Mouse (Mus musculus): ENCODE data around the gene Olfr1201. TPM values are rescaled to one million over a fixed set of nuclear protein-coding genes. Genes with fewer than 3 reads are reported as not detected.

Gene Olfr1201
- not detected in 2 replicates for polyA plus RNA-seq (2011; ENCODE audit: insufficient read depth, insufficient read length, low read depth, missing spikeins)

DNA sequence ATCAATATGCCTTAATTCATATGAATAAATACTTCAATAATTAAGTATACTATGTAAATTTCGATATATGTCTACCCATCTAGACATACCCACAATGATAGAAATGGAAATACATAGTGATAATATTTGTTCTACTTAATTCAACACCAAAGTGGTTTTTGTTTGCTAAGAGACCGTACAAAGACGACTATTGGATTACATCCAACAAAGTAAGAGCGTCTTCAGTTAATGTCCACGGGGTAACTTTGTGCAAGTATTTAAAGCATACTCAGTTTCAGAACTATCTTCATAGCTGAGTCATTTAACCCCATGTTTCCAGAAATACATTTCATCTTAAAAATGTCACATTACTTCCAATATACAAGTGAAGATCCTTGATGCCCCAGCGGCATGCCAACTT is at the start of gene Olfr1201:
Olfr1201 (plus strand) TSS at position 301 of the 400 bp plus-strand sequence.
- no peak within 1 kb of the TSS for H3K4me3 ChIP-seq (ENCODE audit: low read depth, low read length)
- H3K9me3 ChIP-seq (replicated peaks; ENCODE audit: control insufficient read depth, insufficient read depth, low read length, poor library complexity, severe bottlenecking): no peaks in the 10 kb centered on the region
- H3K27me3 ChIP-seq (ENCODE audit: control insufficient read depth, insufficient read depth, low read length, poor library complexity, severe bottlenecking): no peaks in the 10 kb centered on the region
- no peaks in the 10 kb centered on the region for H3K4me1 ChIP-seq (ENCODE audit: control insufficient read depth, insufficient read depth, low read length)
- H3K36me3 ChIP-seq (ENCODE audit: control insufficient read depth, insufficient read depth, low read length, poor library complexity, severe bottlenecking): no peaks in the 10 kb centered on the region
- no peak within 1 kb of the TSS for H3K27ac ChIP-seq (ENCODE audit: insufficient read depth, low read length)
- no peak within 1 kb of the TSS for H3K9ac ChIP-seq (ENCODE audit: low read depth, poor library complexity, severe bottlenecking)
- TF ChIP-seq EP300 (IDR thresholded peaks at IDR 0.05; ENCODE audit: insufficient read depth, low read depth, low read length) (no peak), CTCF (IDR thresholded peaks at IDR 0.05; ENCODE audit: low read depth, low read length) (no peak), POLR2A (IDR thresholded peaks at IDR 0.05; ENCODE audit: insufficient read depth, low read length) (no peak)

DNA sequence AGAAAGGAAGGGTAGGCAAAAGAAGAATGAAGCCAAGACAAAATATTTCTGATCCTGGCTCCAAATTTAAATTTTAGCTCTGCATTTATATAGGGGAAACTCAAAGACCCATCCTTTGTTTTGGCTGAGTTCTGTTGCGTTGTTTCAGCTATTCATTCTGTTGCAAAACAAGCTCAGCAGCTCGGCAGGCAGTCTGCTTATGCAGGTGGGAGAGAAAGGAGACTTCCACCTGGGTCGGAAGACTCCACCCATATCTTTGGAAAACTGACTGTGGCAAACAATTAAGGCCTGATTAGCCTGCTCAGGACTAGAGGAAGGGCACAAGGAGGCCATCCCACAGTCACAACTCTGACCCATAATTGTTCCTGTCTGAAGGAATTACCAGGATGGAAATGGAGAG is 49.5 kb upstream of the Olfr1201 start:
- H3K4me3 ChIP-seq (ENCODE audit: low read depth, low read length): no peak overlapping the region
- H3K27me3 ChIP-seq (ENCODE audit: control insufficient read depth, insufficient read depth, low read length, poor library complexity, severe bottlenecking): no peaks in the 10 kb centered on the region
- TF ChIP-seq CTCF (IDR thresholded peaks at IDR 0.05; ENCODE audit: low read depth, low read length) (no peak), POLR2A (IDR thresholded peaks at IDR 0.05; ENCODE audit: insufficient read depth, low read length) (no peak), EP300 (IDR thresholded peaks at IDR 0.05; ENCODE audit: insufficient read depth, low read depth, low read length) (no peak)

DNA sequence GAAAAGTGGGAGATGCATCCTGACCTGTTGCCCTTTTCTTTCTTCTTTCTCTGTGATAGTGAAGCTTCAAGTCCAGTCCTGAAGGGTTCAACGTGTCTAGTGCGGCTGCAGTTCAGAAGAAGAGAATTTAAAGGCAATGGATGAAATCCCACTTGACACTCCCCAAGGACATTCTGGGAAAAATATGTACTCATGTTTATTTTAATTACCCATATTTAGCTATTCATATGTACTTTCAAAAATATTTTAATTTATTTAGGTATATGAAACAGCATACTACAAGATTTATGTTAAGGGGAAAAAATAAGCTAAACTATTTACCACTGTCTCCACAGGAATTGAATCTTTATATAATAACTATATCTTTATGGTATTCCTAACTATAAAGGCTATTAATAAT is 41.6 kb upstream of the Olfr1201 start, which contains the start of gene Olfr1198:
Olfr1198 (minus strand) TSS at position 101 of the 400 bp plus-strand sequence.
- H3K27ac ChIP-seq (ENCODE audit: insufficient read depth, low read length): no peak within 1 kb of the TSS
- no peak within 1 kb of the TSS for H3K4me3 ChIP-seq (ENCODE audit: low read depth, low read length)
- H3K9ac ChIP-seq (ENCODE audit: low read depth, poor library complexity, severe bottlenecking): no peak within 1 kb of the TSS
- no peaks in the 10 kb centered on the region for H3K9me3 ChIP-seq (replicated peaks; ENCODE audit: control insufficient read depth, insufficient read depth, low read length, poor library complexity, severe bottlenecking)
- no peaks in the 10 kb centered on the region for H3K27me3 ChIP-seq (ENCODE audit: control insufficient read depth, insufficient read depth, low read length, poor library complexity, severe bottlenecking)
- H3K4me1 ChIP-seq (ENCODE audit: control insufficient read depth, insufficient read depth, low read length): no peaks in the 10 kb centered on the region
- no peaks in the 10 kb centered on the region for H3K36me3 ChIP-seq (ENCODE audit: control insufficient read depth, insufficient read depth, low read length, poor library complexity, severe bottlenecking)
- no peak for TF ChIP-seq POLR2A (IDR thresholded peaks at IDR 0.05; ENCODE audit: insufficient read depth, low read length)
- no peak for TF ChIP-seq CTCF (IDR thresholded peaks at IDR 0.05; ENCODE audit: low read depth, low read length)
- TF ChIP-seq EP300 (IDR thresholded peaks at IDR 0.05; ENCODE audit: insufficient read depth, low read depth, low read length): no peak

More for the DNA sequence above, 49.5 kb upstream of the Olfr1201 start:
- no peak overlapping the region for H3K9ac ChIP-seq (ENCODE audit: low read depth, poor library complexity, severe bottlenecking)
- no peaks in the 10 kb centered on the region for H3K36me3 ChIP-seq (ENCODE audit: control insufficient read depth, insufficient read depth, low read length, poor library complexity, severe bottlenecking)
- no peak overlapping the region for H3K27ac ChIP-seq (ENCODE audit: insufficient read depth, low read length)
- peaks cover 6% of the 10 kb centered on the region for H3K9me3 ChIP-seq (replicated peaks; ENCODE audit: control insufficient read depth, insufficient read depth, low read length, poor library complexity, severe bottlenecking)
- no peaks in the 10 kb centered on the region for H3K4me1 ChIP-seq (ENCODE audit: control insufficient read depth, insufficient read depth, low read length)

DNA sequence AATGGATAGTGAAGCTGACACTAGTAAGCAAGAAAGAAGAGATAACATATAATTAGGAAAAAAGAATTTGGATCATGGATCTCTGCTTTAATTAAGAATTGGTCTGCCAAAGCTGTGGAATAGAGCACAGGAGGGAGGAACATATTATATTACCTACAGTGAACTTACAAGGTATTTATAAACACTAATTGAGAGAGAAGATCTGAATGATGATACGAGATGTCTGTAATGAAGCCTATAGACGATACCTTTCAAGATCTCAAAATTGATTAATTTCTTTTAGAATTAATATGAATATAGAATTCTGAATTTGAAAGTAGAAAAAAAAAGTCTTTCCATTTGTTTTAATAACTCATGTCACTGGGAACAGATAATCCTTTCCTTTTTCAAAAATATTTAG is 32.5 kb upstream of the Olfr1201 start, which contains the start of gene Olfr1199:
Olfr1199 (minus strand) TSS at position 101 of the 400 bp plus-strand sequence.
- H3K27ac ChIP-seq (ENCODE audit: insufficient read depth, low read length): no peak within 1 kb of the TSS
- H3K4me1 ChIP-seq (ENCODE audit: control insufficient read depth, insufficient read depth, low read length): no peaks in the 10 kb centered on the region
- no peak within 1 kb of the TSS for H3K4me3 ChIP-seq (ENCODE audit: low read depth, low read length)
- H3K9ac ChIP-seq (ENCODE audit: low read depth, poor library complexity, severe bottlenecking): no peak within 1 kb of the TSS
- no peak for TF ChIP-seq EP300 (IDR thresholded peaks at IDR 0.05; ENCODE audit: insufficient read depth, low read depth, low read length)
- TF ChIP-seq CTCF (IDR thresholded peaks at IDR 0.05; ENCODE audit: low read depth, low read length): no peak
- TF ChIP-seq POLR2A (IDR thresholded peaks at IDR 0.05; ENCODE audit: insufficient read depth, low read length): no peak
- no peaks in the 10 kb centered on the region for H3K9me3 ChIP-seq (replicated peaks; ENCODE audit: control insufficient read depth, insufficient read depth, low read length, poor library complexity, severe bottlenecking)
- H3K27me3 ChIP-seq (ENCODE audit: control insufficient read depth, insufficient read depth, low read length, poor library complexity, severe bottlenecking): no peaks in the 10 kb centered on the region
- H3K36me3 ChIP-seq (ENCODE audit: control insufficient read depth, insufficient read depth, low read length, poor library complexity, severe bottlenecking): no peaks in the 10 kb centered on the region

- Histone ChIP-seq H3K9me3 (replicated peaks; ENCODE audit: control insufficient read depth, insufficient read depth, low read length, poor library complexity, severe bottlenecking) (no peaks in the 10 kb centered on the region), H3K4me3 (ENCODE audit: low read depth, low read length) (no peak within 1 kb of the TSS), H3K9ac (ENCODE audit: low read depth, poor library complexity, severe bottlenecking) (no peak within 1 kb of the TSS), H3K27me3 (ENCODE audit: control insufficient read depth, insufficient read depth, low read length, poor library complexity, severe bottlenecking) (no peaks in the 10 kb centered on the region), H3K4me1 (ENCODE audit: control insufficient read depth, insufficient read depth, low read length) (no peaks in the 10 kb centered on the region), H3K36me3 (ENCODE audit: control insufficient read depth, insufficient read depth, low read length, poor library complexity, severe bottlenecking) (no peaks in the 10 kb centered on the region), H3K27ac (ENCODE audit: insufficient read depth, low read length) (no peak within 1 kb of the TSS)
- TF ChIP-seq EP300 (IDR thresholded peaks at IDR 0.05; ENCODE audit: insufficient read depth, low read depth, low read length): no peak
- no peak for TF ChIP-seq CTCF (IDR thresholded peaks at IDR 0.05; ENCODE audit: low read depth, low read length)
- no peak for TF ChIP-seq POLR2A (IDR thresholded peaks at IDR 0.05; ENCODE audit: insufficient read depth, low read length)
Measured at GRCm38 (mm10) chr2:88770388-88770787, 22.4 kb upstream of the Olfr1201 start, which contains the start of gene Olfr1200. Gene Olfr1200, minus strand, starts transcription at chr2:88770488.

- no peaks in the 10 kb centered on the region for H3K36me3 ChIP-seq (ENCODE audit: control insufficient read depth, insufficient read depth, low read length, poor library complexity, severe bottlenecking)
- no peaks in the 10 kb centered on the region for H3K4me1 ChIP-seq (ENCODE audit: control insufficient read depth, insufficient read depth, low read length)
- H3K27me3 ChIP-seq (ENCODE audit: control insufficient read depth, insufficient read depth, low read length, poor library complexity, severe bottlenecking): no peaks in the 10 kb centered on the region
- no peak for TF ChIP-seq EP300 (IDR thresholded peaks at IDR 0.05; ENCODE audit: insufficient read depth, low read depth, low read length)
- no peak within 1 kb of the TSS for H3K9ac ChIP-seq (ENCODE audit: low read depth, poor library complexity, severe bottlenecking)
- no peak within 1 kb of the TSS for H3K27ac ChIP-seq (ENCODE audit: insufficient read depth, low read length)
- H3K9me3 ChIP-seq (replicated peaks; ENCODE audit: control insufficient read depth, insufficient read depth, low read length, poor library complexity, severe bottlenecking): no peaks in the 10 kb centered on the region
- no peak within 1 kb of the TSS for H3K4me3 ChIP-seq (ENCODE audit: low read depth, low read length)
Measured at GRCm38 (mm10) chr2:88814196-88814595, 21.4 kb downstream of the Olfr1201 start, which contains the start of gene Olfr1202. Gene Olfr1202, plus strand, starts transcription at chr2:88814496.
